Mouse (Mus musculus) kidney, adult 2 months (tissue): Measurements from ENCODE around the gene Tmem238.

Source experiments
- CTCF ChIP-seq: fragments of 200-500 bp; conservative IDR thresholded peaks from 2 replicates; pipeline ENCODE4 v1.5.1; 2011; ENCODE audit warnings: low read depth, mild to moderate bottlenecking, control low read depth, low read length, moderate library complexity, mixed read lengths; ENCODE audit not compliant: insufficient read depth, insufficient read length
- POLR2A ChIP-seq: fragments of 200-500 bp; IDR thresholded peaks from one replicate; pipeline ENCODE4 v1.6.1; 2011; ENCODE audit warnings: low read depth, low read length, control low read depth

DNA sequence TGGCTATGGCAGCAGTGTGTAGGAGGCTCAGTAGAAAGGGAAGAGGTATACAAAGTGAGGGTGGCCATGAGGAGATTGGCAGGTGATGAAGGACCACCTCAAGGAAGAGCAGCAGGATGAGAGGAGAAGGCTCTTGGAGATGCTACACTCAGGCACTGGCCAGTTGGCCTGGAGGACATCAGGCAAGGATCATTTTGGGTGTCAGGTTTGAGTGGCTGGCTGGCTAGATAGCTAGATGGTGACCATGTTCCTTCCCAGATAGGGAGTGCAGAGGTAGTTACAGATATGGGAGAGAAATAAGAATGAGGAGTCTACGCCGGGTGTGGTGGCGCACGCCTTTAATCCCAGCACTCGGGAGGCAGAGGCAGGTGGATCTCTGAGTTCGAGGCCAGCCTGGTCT is 44.6 kb downstream of the Tmem238 start:
- TF ChIP-seq CTCF (no peak), POLR2A (no peak)
